Mouse (Mus musculus) heart, postnatal 4 days (tissue): ENCODE measurements around the gene Hdac8. TPM values are rescaled to one million over a fixed set of nuclear protein-coding genes. Genes with fewer than 3 reads are reported as not detected.

Experiments used
- DNase-seq: peaks from one replicate; pipeline ENCODE4 v3.0.0; 2021
- total RNA-seq, 2 experiments: library from RNA; stranded (reverse); gene quantifications; 2 replicates each; pipeline ENCODE4 v1.2.3; 2021

The Hdac8 gene
- total RNA-seq: 1 to 10 TPM; 4.9 to 5.7 TPM

DNA sequence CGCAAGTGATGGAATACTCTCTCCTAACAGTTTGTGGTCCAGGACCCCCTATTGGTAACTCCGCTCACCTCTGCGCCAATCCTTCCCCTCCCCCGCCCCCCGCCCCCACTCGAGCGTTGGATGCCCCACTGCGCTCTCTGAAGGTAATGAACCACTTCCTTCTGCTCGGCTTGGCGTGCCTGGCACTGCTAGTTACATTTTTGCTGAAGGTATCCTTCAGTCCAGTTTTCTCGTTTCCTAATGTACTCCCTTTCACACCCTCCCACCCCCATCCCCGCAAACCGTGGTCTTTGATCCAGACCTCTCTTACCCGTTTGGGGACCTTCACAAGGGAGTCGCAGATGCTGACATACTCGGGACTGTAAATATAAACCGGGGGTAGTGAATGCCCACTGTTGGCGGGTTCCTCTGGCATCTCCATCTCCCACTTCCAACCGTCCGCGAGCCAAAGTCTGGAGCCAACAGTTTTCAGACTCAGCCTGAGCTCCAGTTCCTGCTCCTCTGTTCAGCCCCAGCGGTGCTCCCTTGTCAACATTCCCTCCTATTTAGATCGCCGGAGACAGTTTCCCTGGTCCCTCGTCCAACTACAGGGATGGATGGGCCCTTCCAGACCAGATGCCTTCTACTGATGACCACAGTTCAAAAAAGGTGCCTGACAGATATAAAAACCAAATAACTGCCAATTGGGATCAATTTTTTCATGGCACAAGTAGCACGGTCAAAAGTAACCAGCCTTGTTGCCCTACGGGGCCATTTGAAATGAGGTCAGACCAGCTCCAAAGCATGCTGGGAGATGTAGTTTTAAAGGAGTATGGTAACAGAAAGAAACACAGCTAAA, at the start of gene Hdac8:
Gene Hdac8 (minus strand): TSS at position 716 of the 838 bp plus-strand sequence.
- peak; percentile 46 for DNase-seq

DNA sequence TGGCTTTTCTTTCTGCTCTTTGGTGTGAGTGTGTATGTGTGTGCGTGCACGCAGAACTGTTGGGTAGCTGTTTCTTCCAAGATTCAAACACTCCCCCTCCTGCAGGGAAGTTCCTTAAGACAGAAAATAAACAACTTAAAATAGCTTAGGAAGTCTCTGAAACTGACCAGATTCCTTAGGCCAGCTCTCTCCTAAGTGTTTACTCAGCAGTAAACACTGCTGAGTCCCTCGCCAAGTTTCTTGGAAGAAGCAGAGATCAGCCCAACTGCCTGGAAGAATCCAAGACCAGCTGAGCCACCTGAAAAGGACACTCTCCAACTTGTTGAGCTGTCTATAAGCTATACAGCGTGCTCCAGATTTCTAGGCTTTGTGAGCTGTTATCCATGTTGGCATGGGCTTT, 4.0 kb upstream of the Hdac8 start:
- no peak for DNase-seq

DNA sequence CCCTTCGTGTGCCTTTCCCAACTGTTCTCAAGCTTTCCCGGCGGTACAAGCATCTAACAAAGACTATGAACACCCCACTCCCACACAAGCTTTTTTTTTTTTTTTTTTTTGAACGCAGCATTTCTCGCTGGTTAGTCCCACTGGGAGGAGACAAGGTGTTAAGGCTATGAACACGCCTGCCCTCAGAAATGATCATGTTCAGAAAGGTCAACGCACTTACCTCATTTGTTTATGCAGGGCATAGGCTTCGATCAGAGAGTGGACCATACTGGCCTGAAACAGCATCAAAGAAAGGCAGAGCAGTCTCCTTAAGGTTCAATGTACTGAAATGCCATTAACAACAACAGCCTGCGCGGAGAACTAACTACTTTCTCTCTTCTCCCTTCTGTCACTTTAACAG, 980 bp downstream of the Hdac8 start:
- no peak for DNase-seq

DNA sequence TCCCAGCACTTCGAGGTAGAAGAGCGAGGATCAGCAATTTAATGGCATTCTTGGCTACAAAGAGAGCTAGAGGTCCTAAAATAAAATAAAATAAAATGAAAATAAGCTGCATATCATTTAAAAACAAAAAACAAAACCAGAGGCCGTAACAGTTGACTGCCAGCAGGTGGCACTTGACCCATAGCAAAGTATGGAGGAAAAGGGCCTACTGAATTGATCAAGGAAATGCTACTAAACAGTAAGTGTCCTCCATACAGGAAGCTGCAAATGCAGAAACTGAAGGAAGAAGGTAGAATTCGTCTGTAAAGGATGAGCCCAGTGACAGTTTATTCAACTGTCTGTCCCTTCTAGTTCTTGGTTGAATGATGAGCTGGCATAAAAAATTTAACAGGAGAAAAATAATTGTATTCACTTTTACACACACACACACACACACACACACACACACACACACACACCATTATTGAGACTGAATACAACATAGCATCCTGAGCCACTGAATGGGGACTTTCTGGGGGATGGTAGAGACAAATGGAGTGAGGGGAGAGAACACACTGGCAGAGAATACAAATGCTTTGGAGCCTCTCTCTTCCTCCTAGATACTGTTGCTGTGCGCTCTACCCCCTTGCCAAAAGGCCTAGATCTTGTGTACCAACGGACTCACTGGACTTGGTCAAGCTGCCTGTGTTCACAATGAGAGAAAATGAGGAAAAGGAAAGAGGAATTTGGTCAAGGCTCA, 11.0 kb downstream of the Hdac8 start:
- no peak for DNase-seq

DNA sequence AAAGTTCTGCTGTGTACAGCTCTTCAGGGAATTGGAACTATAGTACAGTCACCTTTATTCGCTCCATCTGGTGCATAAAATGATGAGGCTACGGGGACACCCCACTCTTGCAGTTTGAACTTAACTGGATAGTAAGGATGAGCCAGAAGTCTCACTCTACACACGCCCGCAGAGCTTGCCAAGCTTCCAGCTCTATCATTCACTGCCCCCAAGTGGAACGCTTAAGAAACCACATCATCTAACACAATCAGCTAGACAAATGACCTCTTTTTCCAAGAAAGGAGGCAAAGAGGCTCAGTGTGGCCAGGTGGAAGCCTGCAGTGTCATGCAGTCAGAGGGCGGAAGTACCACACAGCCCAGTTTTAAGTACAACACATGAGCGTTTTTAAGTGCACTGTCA, 19.6 kb downstream of the Hdac8 start:
- no peak for DNase-seq

DNA sequence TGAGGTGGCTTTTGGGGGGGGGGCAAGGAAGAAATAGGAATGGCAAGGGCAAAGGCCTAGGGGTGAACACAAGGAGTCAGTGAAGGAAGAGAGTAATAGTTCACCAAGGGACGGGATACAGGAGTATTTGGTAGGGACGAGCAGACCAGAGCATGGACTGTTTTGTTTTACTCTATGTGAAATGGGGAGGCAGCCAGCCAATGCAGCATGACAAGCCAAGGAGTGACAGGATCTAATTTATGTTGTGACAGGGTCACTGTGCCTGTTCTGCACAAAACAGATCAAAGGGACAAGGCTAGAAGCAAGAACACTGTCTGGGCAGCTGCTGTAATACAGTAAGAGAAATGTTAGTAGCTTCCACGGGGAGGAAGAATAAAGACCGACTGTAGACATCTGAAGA, 25.5 kb downstream of the Hdac8 start:
- no peak for DNase-seq

DNA sequence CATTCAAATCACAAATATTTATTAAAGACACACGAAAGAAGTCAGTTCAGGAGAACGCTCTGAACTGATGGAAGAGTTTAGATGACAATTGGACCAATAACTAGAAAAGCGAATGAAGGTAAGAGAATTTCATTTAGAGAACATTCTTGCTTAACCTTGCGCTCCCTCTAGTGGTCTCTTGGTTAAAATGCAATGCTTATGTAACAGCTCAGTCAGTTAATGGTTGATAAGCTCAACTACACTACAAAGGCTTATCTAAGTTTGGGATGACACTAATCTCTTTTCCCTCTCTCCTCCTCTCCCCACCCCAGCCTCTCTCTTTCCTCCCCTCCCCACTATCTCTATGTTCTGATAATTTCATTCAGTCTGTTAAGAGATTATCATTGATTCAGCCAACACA, 26.2 kb downstream of the Hdac8 start:
- DNase-seq: peak; percentile 17

DNA sequence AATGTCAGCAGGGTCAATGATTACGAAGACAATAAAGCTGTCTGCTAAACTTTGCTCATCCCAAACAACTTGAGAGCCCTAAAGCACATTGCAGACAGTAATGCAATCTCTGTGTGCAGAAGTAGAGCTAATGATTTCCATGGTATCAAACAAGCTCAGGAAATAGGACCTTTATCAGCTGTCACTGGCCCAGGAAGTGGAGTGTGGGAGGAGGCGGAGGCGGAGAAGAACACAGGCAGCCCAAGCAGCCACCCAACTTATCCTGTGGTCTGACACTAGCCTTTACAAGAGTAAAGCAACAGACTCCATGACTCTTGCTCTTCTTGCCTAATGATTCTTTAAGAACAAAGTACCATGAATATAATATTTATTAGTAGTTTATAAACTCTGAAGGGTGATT, 26.7 kb downstream of the Hdac8 start:
- DNase-seq: no peak

DNA sequence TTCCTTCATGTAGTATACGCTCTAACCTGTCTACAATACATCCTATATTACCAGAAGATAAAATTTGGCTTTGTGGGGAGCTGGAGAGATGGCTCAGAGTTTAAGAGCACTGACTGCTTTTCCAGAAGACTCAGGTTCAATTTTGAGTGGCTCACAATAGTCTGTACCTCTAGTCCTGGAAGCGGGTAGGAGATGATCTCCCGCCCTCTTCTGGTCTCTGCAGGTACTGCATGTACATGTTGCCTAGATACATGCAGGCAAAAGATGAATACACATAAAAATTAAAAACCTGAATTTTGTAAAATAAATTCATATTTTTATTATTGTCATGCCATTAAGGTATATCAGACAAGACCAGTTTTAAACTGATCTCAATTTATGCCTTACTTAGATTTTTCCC, 28.4 kb downstream of the Hdac8 start:
- DNase-seq: peak; percentile 83

DNA sequence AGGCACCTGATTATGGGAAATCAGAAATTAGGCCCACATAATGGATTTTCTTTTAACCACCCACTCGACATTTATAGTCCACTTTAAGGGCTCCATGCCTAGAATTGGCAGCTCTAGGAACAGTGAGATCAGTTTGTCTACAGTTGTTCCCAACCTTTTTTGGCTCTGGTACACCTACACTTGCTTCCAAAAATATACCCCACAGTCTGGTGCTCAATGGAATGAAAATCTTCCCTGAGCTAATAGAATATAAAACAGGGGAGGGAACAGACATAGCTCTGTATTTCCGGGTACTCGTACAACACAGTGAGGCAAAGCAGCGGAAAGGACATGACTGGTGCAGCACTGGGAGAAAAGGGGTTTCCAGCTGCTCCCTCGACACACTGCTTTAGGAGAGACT, 29.6 kb downstream of the Hdac8 start:
- DNase-seq: no peak

DNA sequence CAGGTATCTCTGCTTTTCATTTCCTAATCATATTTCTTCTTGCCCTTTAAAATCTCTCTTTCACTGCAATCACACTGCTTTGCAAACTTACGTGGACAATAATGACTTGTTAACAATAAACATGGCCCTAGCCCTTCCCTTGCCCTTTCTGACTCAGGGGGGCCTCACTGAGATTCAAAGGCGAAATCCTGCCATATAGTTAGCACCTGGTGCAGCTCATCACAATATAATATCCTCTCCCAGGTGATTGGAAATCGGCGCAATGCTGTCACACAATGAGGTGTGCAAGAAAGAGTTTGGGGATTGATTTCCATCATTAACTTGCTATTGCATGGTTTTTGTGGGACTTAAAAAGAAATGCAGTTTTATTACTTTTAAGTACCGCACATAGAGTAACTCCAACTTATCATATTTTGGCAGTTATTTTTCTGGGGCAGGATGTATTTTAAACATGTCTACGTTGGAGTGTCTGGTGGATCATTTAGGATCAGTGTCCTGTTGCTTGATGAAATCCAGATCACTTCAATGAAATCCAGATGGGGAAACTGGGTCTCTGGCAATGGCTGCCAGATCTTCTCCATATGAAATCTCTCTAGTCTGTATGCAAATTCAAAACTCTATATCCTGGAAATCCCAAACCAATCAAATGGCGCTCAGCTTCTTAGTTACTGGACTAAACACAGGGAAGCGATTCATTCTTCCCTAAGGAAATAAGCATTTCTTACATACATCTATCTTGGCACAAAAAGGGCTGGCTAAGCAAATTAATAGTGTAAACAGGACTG, 86.6 kb downstream of the Hdac8 start:
- DNase-seq: no peak

DNA sequence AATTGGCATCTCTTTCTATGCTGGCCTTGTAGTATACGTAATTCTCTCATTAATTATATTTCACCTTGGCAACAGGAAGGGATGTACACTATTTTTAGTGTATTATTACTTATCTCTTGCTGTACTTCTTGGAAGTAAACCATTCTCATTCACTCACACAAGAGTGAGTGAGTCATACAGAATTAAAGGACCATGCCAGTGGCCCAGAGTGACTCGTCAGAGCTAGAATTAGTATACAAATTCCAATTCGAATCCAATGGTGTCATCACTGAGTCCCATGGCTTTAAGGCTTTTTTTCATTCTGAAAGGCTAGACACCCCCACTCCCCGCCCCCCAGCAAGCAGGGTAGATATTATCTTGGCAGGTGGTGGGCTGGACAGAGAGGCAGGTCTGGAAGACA, 88.2 kb downstream of the Hdac8 start:
- DNase-seq: no peak

DNA sequence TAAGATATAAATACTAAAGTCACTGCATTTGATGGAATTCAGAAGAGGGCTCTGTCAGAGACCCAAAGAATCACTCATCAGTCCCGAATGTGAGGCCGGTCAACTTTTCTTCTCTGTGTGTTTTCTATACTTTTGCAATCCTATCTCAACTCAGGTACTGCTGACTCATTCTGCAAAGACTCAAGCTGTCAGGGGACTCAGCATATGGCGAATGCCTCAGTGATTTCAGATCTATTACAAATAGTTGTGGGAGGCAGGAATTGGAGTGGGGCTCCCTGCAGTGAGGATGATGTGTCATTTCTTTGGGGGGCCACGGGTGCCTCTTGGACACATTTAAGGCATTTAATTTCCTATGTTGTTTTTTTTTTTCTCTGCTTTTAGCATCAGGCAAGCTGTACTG, 88.8 kb downstream of the Hdac8 start:
- no peak for DNase-seq

DNA sequence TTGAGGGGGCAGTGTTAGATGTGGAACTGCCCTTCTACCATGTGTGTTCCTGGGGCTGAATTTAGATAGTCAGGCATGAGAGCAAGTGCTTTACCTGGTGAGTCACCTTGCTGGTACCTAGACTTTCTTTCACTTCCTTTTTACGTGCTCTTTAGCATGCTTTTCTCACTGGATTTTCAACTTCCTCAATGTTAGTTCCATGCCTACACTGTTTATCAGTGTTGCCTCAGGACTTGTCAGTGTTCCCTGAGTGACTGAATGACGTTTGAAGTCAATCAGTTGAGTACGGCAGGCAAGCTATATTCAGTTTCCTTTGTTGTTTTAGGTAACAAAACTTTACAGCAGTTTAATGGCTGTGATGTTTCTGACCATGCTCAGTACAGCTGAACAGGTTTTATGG, 120.4 kb downstream of the Hdac8 start:
- no peak for DNase-seq

DNA sequence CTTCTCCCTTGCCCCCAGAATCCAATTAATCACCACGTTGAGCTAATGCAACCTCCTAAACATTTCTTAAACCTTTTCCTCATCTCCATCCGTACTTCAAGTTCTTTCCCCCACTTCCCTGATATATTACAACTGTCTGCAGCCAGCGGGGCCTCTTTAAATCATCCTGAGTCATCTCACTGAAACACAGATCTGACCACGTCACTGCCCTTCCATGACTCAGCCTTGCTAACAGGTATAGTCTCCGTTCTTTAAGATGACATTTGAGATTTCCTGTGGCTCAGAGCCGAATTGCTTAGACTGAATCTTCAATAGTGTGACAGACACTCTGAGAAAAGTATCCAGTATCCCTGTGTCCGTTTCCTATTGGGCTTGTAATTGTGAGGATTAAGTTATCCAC, 122.0 kb downstream of the Hdac8 start:
- DNase-seq: no peak

DNA sequence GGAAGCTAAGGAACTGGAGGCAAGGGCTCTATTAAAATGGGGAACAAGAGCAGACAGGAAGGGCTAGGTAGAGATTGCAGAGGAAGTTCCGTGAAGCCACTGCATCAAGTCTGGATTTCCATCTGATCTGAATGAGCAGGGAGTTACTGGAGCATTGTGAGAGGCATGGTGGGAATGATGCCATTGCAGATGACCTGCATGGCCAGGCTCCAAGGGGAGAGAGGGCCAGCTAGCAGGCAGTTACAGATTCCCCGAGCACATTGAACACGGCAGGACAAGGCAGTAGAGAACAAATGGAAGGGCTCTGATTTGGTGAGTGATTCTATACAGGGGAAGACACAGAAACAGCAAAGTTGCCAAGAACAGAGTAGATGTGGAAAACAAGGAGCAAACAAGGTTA, 138.6 kb downstream of the Hdac8 start:
- no peak for DNase-seq

DNA sequence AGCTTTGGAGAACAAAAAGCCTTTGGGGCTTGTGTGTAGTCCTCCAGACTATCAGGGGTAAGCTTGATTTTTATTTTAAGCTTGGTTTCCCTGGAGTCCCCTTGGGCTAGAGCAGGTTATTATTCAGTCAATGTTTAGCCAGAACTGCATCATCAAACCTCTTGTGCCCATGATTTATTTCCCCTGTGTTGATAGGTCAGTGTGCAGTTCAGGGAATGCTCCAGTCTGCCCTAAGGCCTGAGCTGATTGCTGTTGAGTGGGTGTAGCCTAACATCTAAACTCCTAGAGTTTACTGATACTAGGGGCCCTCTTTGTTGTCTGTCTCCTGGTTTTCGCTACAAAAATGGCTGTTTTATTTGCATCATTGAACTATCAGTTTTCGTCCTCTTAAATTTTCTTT, 142.9 kb downstream of the Hdac8 start:
- no peak for DNase-seq

DNA sequence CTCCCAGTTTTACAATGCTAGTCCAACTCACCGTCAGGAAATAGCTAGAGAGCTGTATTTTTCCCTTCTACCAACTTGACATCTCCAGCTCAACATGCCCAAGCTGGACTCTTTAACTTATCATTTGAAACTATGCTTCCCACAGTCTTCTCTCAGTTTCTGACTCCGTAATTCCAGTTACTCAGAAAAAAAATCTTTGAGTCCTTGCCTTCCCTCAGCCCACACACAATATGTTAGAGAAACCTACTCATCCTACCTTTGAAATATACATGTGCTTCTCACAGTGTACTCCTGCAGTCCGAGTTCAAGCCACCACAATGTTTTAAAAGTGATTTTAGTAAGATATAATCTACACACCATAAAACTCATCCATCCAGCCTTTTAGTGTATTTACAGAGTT, 151.7 kb downstream of the Hdac8 start:
- no peak for DNase-seq

DNA sequence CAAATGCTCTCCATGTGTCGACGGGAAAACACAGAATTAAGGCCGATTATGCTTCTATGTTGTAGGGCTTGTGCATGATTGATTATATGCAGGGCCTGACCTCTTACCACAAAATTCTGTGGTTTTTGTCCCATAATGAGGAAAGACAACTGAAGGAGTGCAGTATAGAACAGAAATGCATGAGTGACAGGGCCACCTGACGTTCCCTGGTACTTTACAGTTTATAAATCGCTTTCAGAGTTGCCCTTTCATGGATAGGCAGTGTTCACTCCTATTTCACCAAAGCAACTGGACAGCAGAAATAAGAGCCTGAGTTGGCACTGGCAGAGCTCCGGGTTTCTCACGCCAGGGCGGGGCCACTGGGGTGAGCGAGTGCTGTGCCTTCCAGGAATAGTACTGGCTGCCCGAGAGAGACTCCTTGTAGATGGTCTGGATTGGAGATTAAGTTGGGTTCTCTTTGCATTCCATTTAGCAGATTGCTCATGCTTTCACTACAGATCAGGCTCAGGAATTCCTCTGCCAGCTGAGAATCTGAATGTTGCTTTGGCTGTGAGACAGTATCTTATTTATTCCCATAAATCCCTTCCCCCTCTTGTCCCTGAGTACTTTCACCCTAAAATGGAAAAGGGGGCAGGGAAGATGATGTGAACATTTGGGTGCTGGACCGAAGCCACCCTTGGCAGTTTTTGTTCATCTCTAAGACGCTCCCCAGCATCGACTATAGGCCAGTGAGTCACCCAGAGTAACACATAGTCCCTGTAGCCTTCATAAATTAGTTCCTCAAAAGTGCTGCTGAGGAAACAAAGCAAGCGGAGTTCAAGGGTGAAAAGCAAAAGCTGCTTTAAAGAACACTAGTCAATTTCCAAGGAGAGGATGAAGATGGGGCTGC, 155.1 kb downstream of the Hdac8 start:
- peak; percentile 56 for DNase-seq

DNA sequence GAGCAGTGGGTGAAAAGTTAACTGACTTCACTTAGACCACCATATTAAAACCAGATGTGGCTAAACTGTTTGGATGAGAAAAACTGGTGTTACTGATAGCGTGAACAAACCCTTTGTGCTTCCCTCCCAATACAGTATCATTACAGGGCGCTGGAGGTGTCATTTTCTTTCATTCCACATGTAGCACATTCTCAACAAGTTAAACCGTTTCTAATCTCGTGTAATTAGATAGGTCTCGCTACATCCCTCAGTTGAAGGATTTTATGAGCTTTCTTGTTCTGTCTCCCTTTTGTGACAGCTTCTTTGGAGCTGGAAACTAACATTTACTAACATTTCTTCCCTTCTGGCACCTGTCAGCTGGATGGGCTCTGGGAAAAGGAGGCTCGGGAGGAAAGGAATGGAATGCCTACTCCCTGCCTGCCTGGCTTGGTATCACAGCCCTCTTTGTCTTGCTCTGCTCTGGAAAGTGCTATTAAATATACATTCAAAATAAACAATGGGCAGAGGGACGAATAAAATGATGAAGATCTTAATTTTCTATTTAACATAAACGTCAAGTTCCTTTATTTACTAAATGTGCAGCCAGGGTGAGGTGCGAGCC, 156.2 kb downstream of the Hdac8 start:
- no peak for DNase-seq

DNA sequence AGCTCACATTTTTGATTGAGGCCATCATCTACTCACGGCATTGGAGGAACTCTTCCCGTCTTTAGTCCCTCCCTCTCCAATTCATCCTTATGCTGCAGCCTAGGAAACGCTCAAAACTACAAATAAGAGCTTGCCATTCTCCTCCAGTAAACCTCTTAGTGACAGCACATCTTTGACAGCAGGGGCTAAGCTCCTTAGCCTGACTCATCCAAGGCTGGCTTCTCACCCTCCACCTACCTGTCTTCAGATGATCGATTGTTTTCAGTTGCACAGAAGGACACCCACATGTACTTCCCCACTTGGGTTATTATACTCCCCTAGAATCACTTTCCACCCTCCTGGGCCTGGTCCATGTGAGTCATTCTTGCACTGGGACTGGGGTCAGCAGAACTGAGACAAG, 163.5 kb downstream of the Hdac8 start:
- no peak for DNase-seq
